Mouse (Mus musculus): ENCODE measurements around the gene Cd68.

DNA sequence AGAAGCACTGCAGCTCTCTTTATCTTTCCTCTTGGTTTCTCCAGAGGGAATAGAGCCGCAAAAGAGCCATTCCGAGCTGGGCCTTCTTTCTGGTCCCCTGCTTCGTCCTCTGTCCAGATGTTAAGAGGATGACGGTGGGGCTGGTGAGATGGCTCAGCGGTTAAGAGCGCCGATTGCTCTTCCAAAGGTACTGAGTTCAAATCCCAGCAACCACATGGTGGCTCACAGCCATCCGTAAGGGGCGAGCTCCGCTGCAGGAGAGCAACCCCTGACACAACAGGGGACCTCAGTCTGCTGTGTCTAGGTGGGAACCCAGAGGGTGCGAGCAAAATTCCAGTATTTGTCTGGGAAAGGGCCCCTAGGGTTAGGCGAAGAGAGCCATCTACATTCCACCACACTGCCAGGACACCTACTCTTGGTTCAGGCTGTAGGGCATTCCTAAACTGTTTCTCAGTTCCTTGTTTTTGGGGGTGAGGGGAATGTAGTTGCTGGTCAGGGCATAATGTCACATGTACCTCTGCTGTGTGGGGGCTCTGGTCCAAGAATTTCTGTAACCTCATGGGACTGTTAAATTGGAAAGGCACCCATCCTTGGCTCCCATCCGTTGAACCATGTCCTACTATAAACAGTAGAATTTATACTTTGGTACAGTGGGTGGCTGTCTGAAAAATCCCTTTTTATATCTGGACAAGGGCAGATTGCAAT, 2.8 kb downstream of the Cd68 start:
- no peak for TF ChIP-seq CTCF (IDR thresholded peaks at IDR 0.05; ENCODE audit: low read depth, low read length)
- TF ChIP-seq TAL1 (conservative IDR thresholded peaks at IDR 0.05; ENCODE audit: low read depth, low read length) = no peak

All from G1E (cell line).